10 mouse cellular contexts compared by ENCODE assay signal in genomic region chr3:122120217-122120616, GRCm38 (mm10).
DNase-seq lines count a peak whose midpoint lies in the region; ATAC-seq and TF ChIP-seq lines count a peak whose summit lies in the region.
"Had no signal": no experiment of that assay in that cellular context is flagged by ENCODE, and none has a peak within 500 bp of the region (broad histone marks: within the 10 kb centered on the region; RNA-seq: fewer than 3 reads in every experiment).

No protein-coding gene starts in this region.

- H3K9ac ChIP-seq in lung, embryonic 14.5 days = no peak overlapping the region
- no peak overlapping the region for H3K9ac ChIP-seq in heart, embryonic 12.5 days
- H3K9ac ChIP-seq in stomach, embryonic 15.5 days = no peak overlapping the region
- no peak overlapping the region for H3K9ac ChIP-seq in midbrain, embryonic 15.5 days
- H3K9ac ChIP-seq: neural tube, embryonic 12.5 days had no signal

- TF ChIP-seq CTCF in lung, embryonic 14.5 days (IDR thresholded peaks at IDR 0.05; ENCODE audit: low read depth) = no peak
- TF ChIP-seq CTCF in lung, adult 2 months (IDR thresholded peaks at IDR 0.05; ENCODE audit: insufficient read depth, low read length) = no peak

- no peaks in the 10 kb centered on the region for H3K36me3 ChIP-seq in lung, embryonic 14.5 days (ENCODE audit: insufficient read depth)
- no peaks in the 10 kb centered on the region for H3K36me3 ChIP-seq in heart, embryonic 12.5 days
- H3K36me3 ChIP-seq in stomach, embryonic 15.5 days = no peaks in the 10 kb centered on the region
- H3K36me3 ChIP-seq in midbrain, embryonic 15.5 days (replicated peaks) = no peaks in the 10 kb centered on the region
- H3K36me3 ChIP-seq: neural tube, embryonic 12.5 days had no signal

- H3K4me3 ChIP-seq in lung, embryonic 14.5 days (ENCODE audit: low read depth, low read length) = no peak overlapping the region
- H3K4me3 ChIP-seq in lung, adult 2 months (replicated peaks; ENCODE audit: extremely low read depth, low read depth, low read length) = no peak overlapping the region
- H3K4me3 ChIP-seq in heart, embryonic 12.5 days = no peak overlapping the region
- H3K4me3 ChIP-seq in stomach, embryonic 15.5 days (replicated peaks) = no peak overlapping the region
- H3K4me3 ChIP-seq in midbrain, embryonic 15.5 days = no peak overlapping the region
- H3K4me3 ChIP-seq: neural tube, embryonic 12.5 days had no signal

- H3K27ac ChIP-seq in lung, embryonic 14.5 days (ENCODE audit: low read depth) = peak overlapping the region; percentile 80
- 0 out of 2 replicates have a peak overlapping the region, but pooled peaks have one; percentile 31 for H3K27ac ChIP-seq in heart, embryonic 12.5 days (ENCODE audit: poor library complexity, severe bottlenecking)
- H3K27ac ChIP-seq in stomach, embryonic 15.5 days = peak overlapping the region; percentile 26; the same call in 1 of the 2 replicates
- no peak overlapping the region for H3K27ac ChIP-seq in midbrain, embryonic 15.5 days
- H3K27ac ChIP-seq: neural tube, embryonic 12.5 days had no signal

- no peak for TF ChIP-seq POLR2A in lung, adult 2 months (IDR thresholded peaks at IDR 0.05; ENCODE audit: borderline replicate concordance, extremely low read depth, low read depth, low read length)

- no peaks in the 10 kb centered on the region for H3K9me3 ChIP-seq in lung, embryonic 14.5 days (ENCODE audit: low read depth, low read length)
- H3K9me3 ChIP-seq in heart, embryonic 12.5 days (replicated peaks) = no peaks in the 10 kb centered on the region
- no peaks in the 10 kb centered on the region for H3K9me3 ChIP-seq in stomach, embryonic 15.5 days
- no peaks in the 10 kb centered on the region for H3K9me3 ChIP-seq in midbrain, embryonic 15.5 days
- H3K9me3 ChIP-seq: neural tube, embryonic 12.5 days had no signal

- peak; percentile 62 for DNase-seq in lung, embryonic 14.5 days
- no peak for DNase-seq in lung, adult 2 months
- peak; percentile 53 for DNase-seq in kidney, postnatal 10 days
- no peak for DNase-seq in cerebellum, postnatal 10 days
- DNase-seq: cerebellum, postnatal 25 days; gastrocnemius, postnatal 14 days had no signal

- H3K4me1 ChIP-seq in lung, embryonic 14.5 days (ENCODE audit: insufficient read depth) = peaks cover 11% of the 10 kb centered on the region
- peaks cover 23% of the 10 kb centered on the region for H3K4me1 ChIP-seq in lung, adult 2 months (ENCODE audit: control insufficient read depth, insufficient read depth, low read length)
- H3K4me1 ChIP-seq in heart, embryonic 12.5 days (replicated peaks) = peaks cover 32% of the 10 kb centered on the region
- peaks cover 8% of the 10 kb centered on the region; the same call in 1 of the 2 replicates for H3K4me1 ChIP-seq in stomach, embryonic 15.5 days
- peaks cover 7% of the 10 kb centered on the region for H3K4me1 ChIP-seq in midbrain, embryonic 15.5 days
- H3K4me1 ChIP-seq: neural tube, embryonic 12.5 days had no signal

- no peaks in the 10 kb centered on the region for H3K27me3 ChIP-seq in lung, embryonic 14.5 days (ENCODE audit: insufficient read depth, low read length)
- H3K27me3 ChIP-seq in heart, embryonic 12.5 days (replicated peaks) = no peaks in the 10 kb centered on the region
- no peaks in the 10 kb centered on the region for H3K27me3 ChIP-seq in stomach, embryonic 15.5 days (replicated peaks)
- H3K27me3 ChIP-seq in midbrain, embryonic 15.5 days (replicated peaks) = 0 out of 2 replicates have a peak, but pooled peaks cover 4% of the 10 kb centered on the region
- H3K27me3 ChIP-seq: neural tube, embryonic 12.5 days had no signal

- no peak for ATAC-seq in lung, embryonic 14.5 days (ENCODE audit: insufficient read depth)
- ATAC-seq in heart, embryonic 12.5 days (ENCODE audit: insufficient number of reproducible peaks, low FRiP score) = no peak
- no peak for ATAC-seq in stomach, embryonic 15.5 days (ENCODE audit: insufficient read depth, low FRiP score, low read depth)
- no peak for ATAC-seq in midbrain, embryonic 15.5 days (replicated peaks)

- WGBS in lung, embryonic 14.5 days = 80% methylated on average over 7 of the region's 7 CpGs
- 40% methylated on average over 7 of the region's 7 CpGs for WGBS in lung, adult 2 months
- WGBS in heart, embryonic 12.5 days = 72% methylated on average over 7 of the region's 7 CpGs
- 77% methylated on average over 7 of the region's 7 CpGs for WGBS in stomach, embryonic 15.5 days
- 79% methylated on average over 7 of the region's 7 CpGs for WGBS in midbrain, embryonic 15.5 days

- no peak overlapping the region for H3K4me2 ChIP-seq in lung, embryonic 14.5 days
- no peak overlapping the region for H3K4me2 ChIP-seq in heart, embryonic 12.5 days
- H3K4me2 ChIP-seq in stomach, embryonic 15.5 days = no peak overlapping the region
- H3K4me2 ChIP-seq in midbrain, embryonic 15.5 days = no peak overlapping the region
- H3K4me2 ChIP-seq: neural tube, embryonic 12.5 days had no signal

Comparison
In these comparisons a context has a peak if more than half of its experiments do, and no peak if none do; other contexts are left out.
1. DNase-seq: peak in lung, embryonic 14.5 days (single experiment) and kidney, postnatal 10 days (single experiment); none in lung, adult 2 months (single experiment) and cerebellum, postnatal 10 days (0 of 2).